Mouse (Mus musculus) granulocyte monocyte progenitor cell, adult 5-6 weeks (primary cell): ENCODE data around the gene Clcc1. TPM values are rescaled to one million over a fixed set of nuclear protein-coding genes. Genes with fewer than 3 reads are reported as not detected.

Source experiments
- ATAC-seq: replicated peaks from 2 replicates; pipeline ENCODE4 v1.8.0; 2016; ENCODE audit warnings: mild to moderate bottlenecking, moderate TSS enrichment, inconsistent platforms; ENCODE audit not compliant: poor library complexity, severe bottlenecking
- total RNA-seq, 2 experiments: library from RNA; stranded (forward) in 1 of 2; stranded (reverse) in 1 of 2; fragments of 200-712, 200-1000 nt in 1 of 2; fragments of >200 nt in 1 of 2; fragmentation: Nextera tagmentation in 1 of 2; gene quantifications; 2 replicates each; pipeline ENCODE4 v1.2.3; 2014 to 2017

The Clcc1 gene
- total RNA-seq, 2 experiments from 2014 or later = 44.7 to 68.1 TPM

DNA sequence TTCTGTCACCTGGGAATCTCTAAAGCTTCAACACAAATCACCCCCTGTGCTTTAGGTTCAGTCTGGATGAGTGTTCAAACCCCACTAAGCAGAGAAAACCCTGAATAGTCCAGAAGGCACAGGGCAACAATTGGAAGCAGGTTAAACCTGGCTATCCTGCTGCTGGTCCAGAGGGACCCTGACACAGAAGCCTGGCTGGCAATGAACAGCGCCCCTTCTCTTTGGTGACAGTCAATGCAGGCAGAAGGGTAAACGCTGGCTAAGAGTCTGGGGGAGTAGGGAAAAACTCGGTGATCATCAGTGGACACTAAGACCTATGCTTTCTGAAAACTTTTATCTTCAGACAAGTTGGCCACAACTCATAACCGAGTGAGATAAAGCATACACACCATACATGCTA lies 46.1 kb downstream of the Clcc1 start:
- ATAC-seq = no peak

GRCm38 (mm10) chr3:108701256-108701655 lies 47.5 kb downstream of the Clcc1 start:
- no peak for ATAC-seq

DNA sequence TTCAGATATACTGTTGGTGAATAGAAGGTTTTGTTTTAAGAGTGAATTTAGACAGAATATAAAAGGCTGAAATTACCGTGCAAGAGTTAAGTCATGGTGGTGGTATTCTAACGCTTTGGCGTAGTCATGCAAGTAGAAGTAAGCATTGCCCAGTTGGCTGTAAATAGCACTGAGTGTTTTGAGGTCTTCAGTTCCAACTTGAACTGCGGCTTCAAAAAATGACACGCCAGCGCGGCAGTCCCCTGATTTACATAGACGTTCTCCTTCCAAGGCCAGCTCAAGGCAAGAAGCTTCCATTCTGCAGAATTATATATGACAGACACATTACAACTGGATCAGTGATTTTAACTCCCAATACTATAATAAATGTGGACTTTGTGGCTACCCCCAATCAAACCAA lies 49.1 kb downstream of the Clcc1 start:
- no peak for ATAC-seq

DNA sequence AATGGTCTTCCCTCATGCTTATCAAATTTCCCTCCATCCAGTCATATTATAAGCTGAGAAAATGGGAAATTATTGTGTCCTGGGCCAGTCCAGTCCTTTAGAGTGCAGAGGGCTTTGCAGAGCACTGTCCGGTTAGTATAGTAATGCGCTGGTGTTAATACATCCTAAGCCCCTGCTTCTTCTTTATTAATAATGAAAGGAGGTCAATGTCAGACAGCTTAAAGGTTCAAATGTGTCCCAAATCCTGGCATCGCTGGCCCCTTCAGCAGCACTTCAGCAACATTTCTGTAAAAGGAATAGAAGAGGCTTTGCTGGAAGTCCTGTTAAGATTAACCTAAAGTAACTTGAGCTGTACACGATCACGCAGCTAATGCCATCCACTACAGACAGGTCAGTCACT lies 57.6 kb downstream of the Clcc1 start:
- no peak for ATAC-seq

DNA sequence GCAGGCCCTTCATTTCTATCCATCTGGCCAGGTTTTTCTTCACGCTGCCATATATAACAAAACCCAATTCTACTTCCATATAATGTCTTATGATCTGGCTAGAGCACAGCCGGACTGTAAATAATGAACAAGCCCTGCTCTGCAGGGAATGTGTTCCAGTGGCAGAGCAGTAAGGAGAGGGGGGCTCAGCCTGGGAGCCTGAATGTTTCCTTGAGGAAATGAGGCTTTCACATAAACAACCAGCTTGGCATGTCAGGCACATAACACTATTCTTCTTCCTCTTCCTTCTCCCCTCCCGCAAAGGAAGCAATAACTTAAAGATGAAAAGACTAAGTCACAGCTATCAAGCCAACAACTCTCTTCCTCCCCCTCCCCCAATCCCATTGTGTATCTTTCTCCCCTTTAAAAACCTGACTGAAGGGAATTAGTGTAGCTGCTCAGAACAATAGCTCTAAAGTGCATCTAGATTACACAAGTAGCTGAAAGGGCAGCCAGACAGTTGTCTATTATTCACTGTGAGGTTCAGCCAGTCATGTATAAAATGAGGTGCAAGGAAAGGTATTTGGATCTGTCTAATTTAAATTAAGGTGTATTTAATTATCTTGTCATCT lies 59.5 kb downstream of the Clcc1 start:
- no peak for ATAC-seq

DNA sequence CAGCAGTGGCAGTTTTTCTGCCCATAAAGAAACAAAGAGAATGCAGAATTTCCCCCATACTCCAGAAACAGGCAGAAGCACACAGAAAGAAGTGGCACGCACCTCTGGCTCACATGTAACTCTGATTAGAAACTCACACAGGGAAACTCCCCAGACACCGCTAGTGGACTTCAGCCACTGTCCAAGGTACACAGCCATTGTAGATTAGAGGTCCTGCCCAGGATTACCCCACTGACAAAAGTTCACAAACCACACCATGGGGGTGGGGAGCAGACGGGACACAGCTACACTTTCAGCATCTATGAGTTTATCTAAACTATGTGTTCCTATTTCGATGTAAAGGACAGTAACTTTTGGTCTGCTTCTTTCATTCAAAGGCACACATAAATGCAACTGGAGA lies 61.1 kb downstream of the Clcc1 start:
- no peak for ATAC-seq

- ATAC-seq = peak; percentile 31; the same call in 1 of the 2 replicates
These were observed 64.3 kb downstream of the Clcc1 start for GRCm38 (mm10) chr3:108717896-108718502.

- peak; percentile 60 for ATAC-seq
These were observed 65.6 kb downstream of the Clcc1 start for GRCm38 (mm10) chr3:108719357-108719756.

DNA sequence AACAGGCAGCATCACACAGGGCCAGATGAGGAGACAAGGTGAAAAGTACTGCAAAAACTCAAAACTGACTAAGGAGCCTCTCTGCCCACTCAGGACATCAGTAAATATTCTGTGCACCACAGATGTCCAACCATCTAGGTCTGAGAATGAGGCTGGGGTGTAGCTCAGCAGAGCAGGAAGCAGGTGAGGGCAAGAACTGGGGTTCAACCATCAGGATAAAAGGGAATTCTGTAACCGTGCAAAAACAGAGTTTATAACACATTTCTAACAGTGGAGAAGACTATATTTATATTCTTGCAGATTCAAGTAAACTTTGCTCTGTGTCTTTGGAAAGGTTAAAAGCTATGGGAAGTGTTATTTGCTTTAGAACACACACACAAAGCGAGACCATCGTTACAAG lies 66.0 kb downstream of the Clcc1 start:
- ATAC-seq = no peak

DNA sequence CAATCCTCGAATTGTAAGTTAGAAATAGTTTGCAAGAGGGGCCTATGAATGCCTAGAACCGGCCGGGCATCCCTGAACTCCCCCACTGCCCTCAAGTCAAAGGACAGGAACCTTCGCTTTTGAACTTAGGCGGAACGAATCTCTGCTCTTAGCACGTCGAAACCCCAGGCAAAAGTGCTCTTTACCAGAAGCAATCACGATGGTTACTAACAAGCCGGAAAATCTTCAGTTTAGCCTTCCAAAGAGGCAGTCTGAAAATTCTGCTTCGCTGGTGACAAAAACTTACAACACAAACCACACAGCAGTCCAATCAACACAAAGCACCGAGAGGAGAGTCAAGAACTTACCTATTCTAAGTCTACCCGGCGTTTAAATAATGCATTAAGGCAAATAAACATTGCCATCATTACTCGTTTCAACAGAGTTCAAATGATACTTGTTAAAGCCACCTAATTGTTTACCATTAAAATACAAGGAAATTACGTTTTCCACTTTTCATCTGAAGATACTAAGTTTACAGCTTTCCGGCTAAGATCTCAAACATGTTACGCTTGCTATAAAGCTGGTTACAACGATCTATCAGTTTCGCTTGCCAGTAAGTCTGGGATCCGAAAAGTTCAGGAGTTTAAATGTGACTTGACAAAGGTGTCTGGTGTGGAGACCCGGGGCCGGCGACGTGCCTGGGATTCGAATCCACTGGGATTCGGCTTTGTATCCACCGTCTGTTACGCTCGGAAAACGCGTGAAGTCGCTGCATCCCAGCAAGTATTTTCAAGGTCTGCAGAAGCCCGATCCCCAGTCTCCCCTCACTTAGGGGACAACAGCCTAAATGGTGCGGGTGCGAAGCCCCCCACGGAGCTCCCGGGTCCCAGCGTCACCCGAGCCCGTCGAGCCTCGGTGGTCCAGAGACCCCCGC lies 67.6 kb downstream of the Clcc1 start:
- ATAC-seq = no peak

- peak; percentile 86 for ATAC-seq
These were observed 68.5 kb downstream of the Clcc1 start, which contains the start of gene Gpsm2 for GRCm38 (mm10) chr3:108722036-108722872. Gene Gpsm2 (minus strand): TSS chr3:108722309.

DNA sequence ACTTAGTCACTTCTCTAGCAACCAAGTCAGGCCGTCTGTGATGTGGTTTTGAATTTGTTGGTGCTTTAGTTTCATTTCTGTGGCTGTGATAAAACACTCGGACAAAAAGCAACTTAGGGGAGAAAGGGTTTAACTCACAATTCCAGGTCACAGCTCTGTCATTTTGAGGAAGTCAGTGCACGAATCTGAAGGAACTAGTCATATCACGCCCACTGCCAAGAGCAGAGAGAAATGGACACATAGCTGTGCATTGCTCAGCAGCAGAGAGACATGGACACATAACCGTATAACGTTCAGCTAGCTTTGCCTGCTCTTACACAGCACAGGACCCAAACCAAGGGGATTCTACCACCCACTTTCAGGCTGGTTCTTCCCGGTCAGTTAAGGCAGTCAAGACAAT lies 72.7 kb downstream of the Clcc1 start:
- ATAC-seq = peak; percentile 43

GRCm38 (mm10) chr3:108727344-108727743 lies 73.6 kb downstream of the Clcc1 start:
- ATAC-seq = peak; percentile 50

DNA sequence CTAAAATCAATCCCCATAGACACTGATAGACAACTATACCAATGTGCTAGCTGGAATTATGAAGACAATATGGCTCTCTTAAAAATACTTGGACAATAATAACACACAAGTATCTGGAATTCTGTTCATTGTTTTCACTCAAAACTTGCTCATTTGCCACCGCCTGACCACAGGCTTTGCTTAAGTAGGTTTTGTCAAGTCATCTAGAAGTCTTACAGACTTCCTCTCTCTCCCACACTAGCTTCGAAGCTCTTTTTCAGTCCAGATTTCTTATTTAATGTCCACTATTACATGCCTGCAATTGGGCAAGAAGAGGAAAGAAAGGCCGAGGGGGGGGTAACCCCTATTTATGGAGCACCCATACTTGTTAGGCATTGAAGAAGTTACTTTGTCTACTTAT lies 74.1 kb downstream of the Clcc1 start:
- peak; percentile 79 for ATAC-seq

Other genes with a start within 250 kb of the Clcc1 start
- gene Celsr2, start 238.4 kb upstream of the Clcc1 start, total RNA-seq (2014; fragmentation: Nextera tagmentation) = 0.58 and 2.5 TPM in 2 replicates
- 0.04 and 0.15 TPM in 2 replicates for gene Celsr2, start 238.4 kb upstream of the Clcc1 start, total RNA-seq (2017)
- 30.9 and 36.2 TPM in 2 replicates for gene Sars, start 208.7 kb upstream of the Clcc1 start, total RNA-seq (2014; fragmentation: Nextera tagmentation)
- gene Sars, start 208.7 kb upstream of the Clcc1 start, total RNA-seq (2017) = 196 and 259 TPM in 2 replicates
- gene 1700013F07Rik, start 119.8 kb upstream of the Clcc1 start, total RNA-seq (2014; fragmentation: Nextera tagmentation) = not detected in 2 replicates
- not detected in 2 replicates for gene 1700013F07Rik, start 119.8 kb upstream of the Clcc1 start, total RNA-seq (2017)
- 0.15 TPM in 1 of 2 replicates, not detected in the other for gene 5330417C22Rik, start 117.4 kb upstream of the Clcc1 start, total RNA-seq (2014; fragmentation: Nextera tagmentation)
- gene 5330417C22Rik, start 117.4 kb upstream of the Clcc1 start, total RNA-seq (2017) = 0.13 TPM in 1 of 2 replicates, not detected in the other
- 6.8 and 11.4 TPM in 2 replicates for gene Tmem167b, start 91.4 kb upstream of the Clcc1 start, total RNA-seq (2014; fragmentation: Nextera tagmentation)
- 32.8 and 34.7 TPM in 2 replicates for gene Tmem167b, start 91.4 kb upstream of the Clcc1 start, total RNA-seq (2017)
- gene Taf13, start 82.2 kb upstream of the Clcc1 start, total RNA-seq (2014; fragmentation: Nextera tagmentation) = 13.8 and 16.5 TPM in 2 replicates
- gene Taf13, start 82.2 kb upstream of the Clcc1 start, total RNA-seq (2017) = 13.3 and 21.7 TPM in 2 replicates
- 2.5 and 2.8 TPM in 2 replicates for gene Wdr47, start 62.6 kb upstream of the Clcc1 start, total RNA-seq (2014; fragmentation: Nextera tagmentation)
- gene Wdr47, start 62.6 kb upstream of the Clcc1 start, total RNA-seq (2017) = 4.4 and 6.6 TPM in 2 replicates
- 3.7 and 7.4 TPM in 2 replicates for gene Gpsm2, start 68.4 kb downstream of the Clcc1 start, total RNA-seq (2014; fragmentation: Nextera tagmentation)
- gene Gpsm2, start 68.4 kb downstream of the Clcc1 start, total RNA-seq (2017) = 10.7 and 12.2 TPM in 2 replicates
- not detected in 2 replicates for gene Aknad1, start 85.7 kb downstream of the Clcc1 start, total RNA-seq (2014; fragmentation: Nextera tagmentation)
- gene Aknad1, start 85.7 kb downstream of the Clcc1 start, total RNA-seq (2017) = not detected in 2 replicates
- 23.5 and 28.7 TPM in 2 replicates for gene Stxbp3, start 186.6 kb downstream of the Clcc1 start, total RNA-seq (2014; fragmentation: Nextera tagmentation)
- 21.6 and 26.2 TPM in 2 replicates for gene Stxbp3, start 186.6 kb downstream of the Clcc1 start, total RNA-seq (2017)
- 0.21 TPM in 1 of 2 replicates, not detected in the other for gene Fndc7, start 236.1 kb downstream of the Clcc1 start, total RNA-seq (2014; fragmentation: Nextera tagmentation)
- gene Fndc7, start 236.1 kb downstream of the Clcc1 start, total RNA-seq (2017) = 0.05 TPM in 1 of 2 replicates, not detected in the other